Mouse (Mus musculus) liver, embryonic 16.5 days (tissue): ENCODE results near the gene Gale. TPM values are rescaled to one million over a fixed set of nuclear protein-coding genes. Genes with fewer than 3 reads are reported as not detected.
A peak's percentile ranks its signal among the peaks of the same experiment; 100 is the strongest.

ENCODE experiments used
- ATAC-seq: fragments of 200-750 bp; cut with Nextera tagmentation; 2 replicates; pipeline ENCODE4 v1.8.0; 2017; ENCODE audit warnings: low read depth, mild to moderate bottlenecking, moderate number of reproducible peaks, moderate library complexity
- H3K27ac ChIP-seq: fragments of 300-500 bp; sonication (generic); 2 replicates; pipeline ENCODE4 v1.5.1; 2014; ENCODE audit warnings: mild to moderate bottlenecking, low read length
- H3K27me3 ChIP-seq: fragments of 300-500 bp; sonication (generic); 2 replicates; pipeline ENCODE4 v1.6.1; 2014; ENCODE audit warnings: low read depth, low read length, mixed read lengths; ENCODE audit not compliant: control insufficient read depth, insufficient read depth
- H3K36me3 ChIP-seq: fragments of 300-500 bp; sonication (generic); 2 replicates; pipeline ENCODE4 v1.6.1; 2014; ENCODE audit warnings: mild to moderate bottlenecking; ENCODE audit not compliant: control insufficient read depth, insufficient read depth
- H3K4me1 ChIP-seq: fragments of 300-500 bp; sonication (generic); 2 replicates; pipeline ENCODE4 v1.6.1; 2014; ENCODE audit warnings: low read depth, low read length, mixed read lengths; ENCODE audit not compliant: control insufficient read depth
- H3K4me2 ChIP-seq: fragments of 300-500 bp; sonication (generic); 2 replicates; pipeline ENCODE4 v1.6.1; 2014; ENCODE audit warnings: low read depth, low read length, mixed read lengths
- H3K4me3 ChIP-seq: fragments of 300-500 bp; sonication (generic); 2 replicates; pipeline ENCODE4 v1.5.1; 2014; ENCODE audit warnings: low read depth, mild to moderate bottlenecking, low read length
- H3K9ac ChIP-seq: fragments of 300-500 bp; sonication (generic); 2 replicates; pipeline ENCODE4 v1.6.1; 2014; ENCODE audit warnings: low read depth, low read length
- H3K9me3 ChIP-seq: fragments of 300-500 bp; sonication (generic); replicated peaks from 2 replicates; pipeline ENCODE4 v1.6.1; 2016; ENCODE audit warnings: low read length; ENCODE audit not compliant: control insufficient read depth
- WGBS: fragments of 180-500 bp; shearing (Covaris S2); extraction: QIAGEN DNeasy Blood & Tissue Kit; methylation state at CpG from one replicate; pipeline ENCODE4 v1.1.7; 2014; ENCODE audit not compliant: insufficient replicate concordance; 5-methylcytosine and 5-hydroxymethylcytosine counted together
- polyA plus RNA-seq: library from polyadenylated mRNA; unstranded; fragments of >200 nt; fragmentation: Nextera tagmentation; extraction: Ambion mirVana; gene quantifications from 2 replicates; pipeline ENCODE4 v1.2.1, GENCODE M21; 2015

The Gale gene
- 34.5 and 37.6 TPM in 2 replicates for polyA plus RNA-seq

GRCm38 (mm10) chr4:135963457-135964193 is at the start of gene Gale:
Gale (plus strand) TSS chr4:135963727.
- H3K9ac ChIP-seq = peak within 1 kb of the TSS; percentile 86
- peaks cover 16% of the 10 kb centered on the region for H3K36me3 ChIP-seq
- H3K4me3 ChIP-seq = peak within 1 kb of the TSS; percentile 86
- peaks cover 15% of the 10 kb centered on the region for H3K4me1 ChIP-seq
- under 1% methylated on average over 56 of the region's 56 CpGs for WGBS
- H3K27ac ChIP-seq = peak within 1 kb of the TSS; percentile 85
- ATAC-seq = peak; percentile 94
- no peaks in the 10 kb centered on the region for H3K27me3 ChIP-seq
- no peaks in the 10 kb centered on the region for H3K9me3 ChIP-seq
- peak within 1 kb of the TSS; percentile 99 for H3K4me2 ChIP-seq

- no peaks in the 10 kb centered on the region; the same call in 1 of the 2 replicates for H3K36me3 ChIP-seq
- no peaks in the 10 kb centered on the region for H3K9me3 ChIP-seq
- no peaks in the 10 kb centered on the region for H3K27me3 ChIP-seq
- H3K4me1 ChIP-seq = peaks cover 12% of the 10 kb centered on the region
- H3K27ac ChIP-seq = peak overlapping the region; percentile 66
- no peak overlapping the region for H3K4me2 ChIP-seq
- 41% methylated on average over 13 of the region's 13 CpGs for WGBS
- H3K9ac ChIP-seq = no peak overlapping the region; the same call in 1 of the 2 replicates
- no peak for ATAC-seq
- H3K4me3 ChIP-seq = no peak overlapping the region
These were observed 44.8 kb upstream of the Gale start for GRCm38 (mm10) chr4:135918635-135919279.

- no peaks in the 10 kb centered on the region for H3K27me3 ChIP-seq
- peaks cover 12% of the 10 kb centered on the region for H3K4me1 ChIP-seq
- H3K4me2 ChIP-seq = no peak overlapping the region
- H3K9me3 ChIP-seq = no peaks in the 10 kb centered on the region
- H3K27ac ChIP-seq = peak overlapping the region; percentile 55
- whole genome bisulfite sequencing = 70% methylated on average over 3 of the region's 3 CpGs
- ATAC-seq = no peak
- H3K4me3 ChIP-seq = no peak overlapping the region
- no peaks in the 10 kb centered on the region; the same call in 1 of the 2 replicates for H3K36me3 ChIP-seq
- H3K9ac ChIP-seq = no peak overlapping the region
These were observed 44.3 kb upstream of the Gale start for GRCm38 (mm10) chr4:135919280-135919639.

GRCm38 (mm10) chr4:135920304-135921241 is 43.0 kb upstream of the Gale start, which contains the start of gene Fuca1:
Fuca1 (plus strand) TSS chr4:135920735.
- Histone ChIP-seq H3K4me2 (peak within 1 kb of the TSS; percentile 99), H3K4me1 (peaks cover 12% of the 10 kb centered on the region), H3K9ac (peak within 1 kb of the TSS; percentile 86), H3K27me3 (no peaks in the 10 kb centered on the region), H3K27ac (peak within 1 kb of the TSS; percentile 69), H3K36me3 (no peaks in the 10 kb centered on the region; the same call in 1 of the 2 replicates), H3K4me3 (peak within 1 kb of the TSS; percentile 97), H3K9me3 (no peaks in the 10 kb centered on the region)
- under 1% methylated on average over 60 of the region's 60 CpGs for WGBS
- peak; percentile 94 for ATAC-seq

- Histone ChIP-seq H3K36me3 (no peaks in the 10 kb centered on the region; the same call in 1 of the 2 replicates), H3K4me3 (peak overlapping the region; percentile 97), H3K9me3 (no peaks in the 10 kb centered on the region), H3K27ac (no peak overlapping the region; the same call in 1 of the 2 replicates), H3K4me1 (peaks cover 12% of the 10 kb centered on the region), H3K27me3 (no peaks in the 10 kb centered on the region), H3K9ac (peak overlapping the region; percentile 86), H3K4me2 (peak overlapping the region; percentile 99)
- no peak for ATAC-seq
- 6% methylated on average over 26 of the region's 26 CpGs for WGBS
These were observed 42.0 kb upstream of the Gale start for GRCm38 (mm10) chr4:135921257-135922120.

GRCm38 (mm10) chr4:135922190-135922589 is 41.3 kb upstream of the Gale start:
- H3K27me3 ChIP-seq = no peaks in the 10 kb centered on the region
- no peak for ATAC-seq
- H3K9ac ChIP-seq = no peak overlapping the region; the same call in 1 of the 2 replicates
- H3K4me2 ChIP-seq = peak overlapping the region; percentile 99; the same call in 1 of the 2 replicates
- H3K36me3 ChIP-seq = no peaks in the 10 kb centered on the region; the same call in 1 of the 2 replicates
- H3K9me3 ChIP-seq = no peaks in the 10 kb centered on the region
- H3K4me3 ChIP-seq = no peak overlapping the region; the same call in 1 of the 2 replicates
- 69% methylated on average over 1 of the region's 1 CpGs for WGBS
- peaks cover 12% of the 10 kb centered on the region for H3K4me1 ChIP-seq
- no peak overlapping the region for H3K27ac ChIP-seq

GRCm38 (mm10) chr4:135924418-135924817 is 39.1 kb upstream of the Gale start:
- H3K36me3 ChIP-seq = no peaks in the 10 kb centered on the region; the same call in 1 of the 2 replicates
- no peak for ATAC-seq
- no peak overlapping the region for H3K27ac ChIP-seq
- 73% methylated on average over 2 of the region's 2 CpGs for WGBS
- no peaks in the 10 kb centered on the region for H3K27me3 ChIP-seq
- peaks cover 9% of the 10 kb centered on the region for H3K4me1 ChIP-seq
- H3K4me2 ChIP-seq = no peak overlapping the region
- H3K4me3 ChIP-seq = no peak overlapping the region
- H3K9me3 ChIP-seq = no peaks in the 10 kb centered on the region
- no peak overlapping the region for H3K9ac ChIP-seq

- no peak overlapping the region for H3K4me2 ChIP-seq
- peaks cover 9% of the 10 kb centered on the region for H3K4me1 ChIP-seq
- H3K9me3 ChIP-seq = no peaks in the 10 kb centered on the region
- no peaks in the 10 kb centered on the region for H3K27me3 ChIP-seq
- no peak for ATAC-seq
- H3K36me3 ChIP-seq = no peaks in the 10 kb centered on the region
- no peak overlapping the region for H3K9ac ChIP-seq
- H3K4me3 ChIP-seq = no peak overlapping the region
- WGBS = 78% methylated on average over 5 of the region's 5 CpGs
- H3K27ac ChIP-seq = no peak overlapping the region
These were observed 38.2 kb upstream of the Gale start for GRCm38 (mm10) chr4:135925341-135925740.
